Mouse (Mus musculus) kidney, adult 2 months (tissue): Measurements from ENCODE around the gene Hapln3. TPM values are rescaled to one million over a fixed set of nuclear protein-coding genes. Genes with fewer than 3 reads are reported as not detected.

ENCODE experiments used
- DNase-seq: peaks from one replicate; pipeline ENCODE4 v3.0.0; 2021
- H3K27ac ChIP-seq: fragments of 200-500 bp; 2 replicates; pipeline ENCODE4 v1.5.1; 2012; ENCODE audit warnings: low read depth, low read length, control low read depth, inconsistent platforms; ENCODE audit not compliant: insufficient read depth
- H3K27me3 ChIP-seq: fragments of 200-500 bp; replicated peaks from 2 replicates; pipeline ENCODE4 v1.6.1; 2012; ENCODE audit warnings: mild to moderate bottlenecking, moderate library complexity, low read length, inconsistent platforms; ENCODE audit not compliant: control insufficient read depth, insufficient read depth
- H3K36me3 ChIP-seq: fragments of 200-500 bp; 2 replicates; pipeline ENCODE4 v1.6.1; 2012; ENCODE audit warnings: mild to moderate bottlenecking, moderate library complexity, low read length, inconsistent platforms; ENCODE audit not compliant: control insufficient read depth, insufficient read depth
- H3K4me1 ChIP-seq: fragments of 200-500 bp; 2 replicates; pipeline ENCODE4 v1.6.1; 2011; ENCODE audit warnings: low read length; ENCODE audit not compliant: control insufficient read depth, insufficient read depth
- H3K4me3 ChIP-seq: fragments of 200-500 bp; 2 replicates; pipeline ENCODE4 v1.5.1; 2011; ENCODE audit warnings: mild to moderate bottlenecking, low read depth, low read length, control low read depth; ENCODE audit not compliant: insufficient read depth
- CTCF ChIP-seq: fragments of 200-500 bp; conservative IDR thresholded peaks from 2 replicates; pipeline ENCODE4 v1.5.1; 2011; ENCODE audit warnings: low read depth, mild to moderate bottlenecking, control low read depth, low read length, moderate library complexity, mixed read lengths; ENCODE audit not compliant: insufficient read depth, insufficient read length
- POLR2A ChIP-seq: fragments of 200-500 bp; IDR thresholded peaks from one replicate; pipeline ENCODE4 v1.6.1; 2011; ENCODE audit warnings: low read depth, low read length, control low read depth
- WGBS: fragments of 180-500 bp; shearing (Covaris S2); methylation state at CpG from one replicate; pipeline ENCODE4 v1.1.7; 2018; 5-methylcytosine and 5-hydroxymethylcytosine counted together
- polyA plus RNA-seq: library from polyadenylated mRNA; depleted of rRNA; stranded (reverse); fragments of >200 nt; gene quantifications from 2 replicates; pipeline ENCODE4 v1.2.3, GENCODE M21; 2012; rRNA removed

The Hapln3 gene
- polyA plus RNA-seq, 1 experiment, result 3.1 TPM

DNA sequence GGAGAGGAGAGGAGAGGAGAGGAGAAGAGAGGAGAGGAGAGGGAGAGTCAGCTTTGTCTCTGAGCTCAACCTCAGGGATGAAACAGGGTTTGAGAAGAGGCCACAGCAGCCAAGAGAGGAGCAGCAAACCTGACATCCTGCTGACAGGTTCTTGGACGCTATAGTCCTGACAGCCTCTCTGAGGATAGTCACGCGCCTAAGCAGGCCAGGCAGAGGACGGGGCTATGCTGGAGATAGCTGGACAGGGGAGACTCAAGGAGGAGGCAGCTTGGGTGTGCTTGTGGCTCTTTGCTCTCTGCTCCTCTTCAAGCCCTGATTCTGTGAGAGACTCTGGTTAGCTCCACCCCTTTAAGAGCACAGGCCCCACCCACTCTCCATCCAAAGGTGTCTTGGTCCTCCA, 62.6 kb downstream of the Hapln3 start:
- Histone ChIP-seq H3K27me3 (no peaks in the 10 kb centered on the region), H3K27ac (no peak overlapping the region), H3K4me3 (no peak overlapping the region), H3K36me3 (no peaks in the 10 kb centered on the region), H3K4me1 (no peaks in the 10 kb centered on the region)
- no peak for TF ChIP-seq POLR2A
- no peak for TF ChIP-seq CTCF
- no peak for DNase-seq
- 62% methylated on average over 4 of the region's 4 CpGs for WGBS

- DNase-seq, result no peak
Measured at GRCm38 (mm10) chr7:79067466-79067865, 63.4 kb downstream of the Hapln3 start.

More at GRCm38 (mm10) chr7:79067466-79067865, 63.4 kb downstream of the Hapln3 start:
- H3K27me3 ChIP-seq, result no peaks in the 10 kb centered on the region
- 60% methylated on average over 7 of the region's 7 CpGs for WGBS
- no peak overlapping the region for H3K4me3 ChIP-seq
- H3K27ac ChIP-seq, result no peak overlapping the region
- TF ChIP-seq POLR2A (no peak), CTCF (no peak)
- H3K4me1 ChIP-seq, result no peaks in the 10 kb centered on the region
- H3K36me3 ChIP-seq, result no peaks in the 10 kb centered on the region

Other genes with a start within 250 kb of the Hapln3 start
- 20.1 and 20.7 TPM in 2 replicates for gene Aen, start 235.2 kb downstream of the Hapln3 start, polyA plus RNA-seq
- gene Isg20, start 217.6 kb downstream of the Hapln3 start, polyA plus RNA-seq, result 10.9 and 12.5 TPM in 2 replicates
- not detected in 2 replicates for gene Acan, start 77.5 kb downstream of the Hapln3 start, polyA plus RNA-seq
- 177 and 191 TPM in 2 replicates for gene Mfge8, start 18.0 kb upstream of the Hapln3 start, polyA plus RNA-seq
- 29.4 and 33.3 TPM in 2 replicates for gene Abhd2, start 142.2 kb upstream of the Hapln3 start, polyA plus RNA-seq